Mouse (Mus musculus) cerebellum, postnatal 14 days (tissue): ENCODE data around the gene Nanos1.

Experiments
- DNase-seq, 2 experiments: peaks; one replicate each; pipeline ENCODE4 v3.0.0; 2021; ENCODE audit warnings: mixed read lengths in 2 of 2

The Nanos1 gene

GRCm38 (mm10) chr19:60789452-60789851 is 33.7 kb downstream of the Nanos1 start:
- DNase-seq, result no peak

GRCm38 (mm10) chr19:60789919-60790506 is 34.2 kb downstream of the Nanos1 start:
- peak; percentile 66 to 79 for DNase-seq

DNA sequence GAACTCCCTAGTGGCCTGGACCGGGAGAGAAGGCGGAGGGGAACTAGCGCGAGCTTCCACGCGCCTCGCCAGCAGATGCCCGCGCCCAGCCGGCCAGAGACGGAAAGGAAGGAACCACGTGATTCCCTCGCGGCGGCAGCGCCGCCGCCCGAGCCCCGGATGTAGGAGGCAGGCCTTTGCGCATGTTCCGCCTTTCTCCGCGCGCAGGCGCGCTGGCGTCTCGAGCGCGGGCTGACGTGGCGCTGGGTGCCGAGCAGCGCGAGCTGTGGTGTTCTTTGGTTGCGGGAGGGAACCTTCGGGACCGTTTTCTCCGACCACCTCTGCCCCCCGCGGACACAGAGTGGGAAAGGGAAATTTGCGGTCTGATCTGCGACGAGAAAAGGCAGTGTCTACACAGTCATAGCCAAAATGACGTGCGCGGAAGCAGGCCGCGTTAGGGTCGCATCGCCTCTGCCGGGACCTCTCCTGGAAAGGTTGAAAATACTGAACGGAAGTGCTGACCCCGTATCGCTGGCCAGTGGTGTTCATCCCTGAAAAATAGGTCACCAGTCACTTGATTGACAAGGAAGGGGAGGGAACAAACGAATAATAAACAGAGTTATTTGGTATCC is 34.9 kb downstream of the Nanos1 start, which contains the start of gene Eif3a:
TSS of gene Eif3a (minus strand) at position 108 of the 611 bp plus-strand sequence.
- DNase-seq, result peak; percentile 96 to 98

DNA sequence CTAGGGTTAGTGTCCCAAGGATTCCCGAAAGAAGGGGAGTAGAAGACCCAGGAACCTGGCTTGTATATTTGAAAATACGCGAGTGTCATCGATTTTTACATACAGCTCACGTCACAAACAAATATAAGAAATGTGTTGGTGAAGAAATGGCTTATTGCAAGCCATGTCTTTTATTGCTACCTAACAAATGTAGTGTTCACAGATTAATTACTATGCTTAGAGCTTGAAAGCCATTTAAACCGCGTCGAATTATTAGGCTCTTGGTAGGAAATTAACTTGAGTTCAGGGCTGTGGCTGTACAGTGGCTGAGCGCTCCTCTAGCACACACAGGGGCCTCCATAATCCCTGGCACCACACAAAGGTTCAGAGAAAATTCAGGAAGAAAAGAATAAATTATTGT is 35.4 kb downstream of the Nanos1 start:
- peak in 1 of 2 experiments; percentile 15 for DNase-seq

- DNase-seq, result no peak
Measured at GRCm38 (mm10) chr19:60793170-60793707, 37.5 kb downstream of the Nanos1 start.

GRCm38 (mm10) chr19:60795244-60795643 is 39.5 kb downstream of the Nanos1 start:
- no peak for DNase-seq

- no peak for DNase-seq
Measured at GRCm38 (mm10) chr19:60797415-60797814, 41.6 kb downstream of the Nanos1 start.

DNA sequence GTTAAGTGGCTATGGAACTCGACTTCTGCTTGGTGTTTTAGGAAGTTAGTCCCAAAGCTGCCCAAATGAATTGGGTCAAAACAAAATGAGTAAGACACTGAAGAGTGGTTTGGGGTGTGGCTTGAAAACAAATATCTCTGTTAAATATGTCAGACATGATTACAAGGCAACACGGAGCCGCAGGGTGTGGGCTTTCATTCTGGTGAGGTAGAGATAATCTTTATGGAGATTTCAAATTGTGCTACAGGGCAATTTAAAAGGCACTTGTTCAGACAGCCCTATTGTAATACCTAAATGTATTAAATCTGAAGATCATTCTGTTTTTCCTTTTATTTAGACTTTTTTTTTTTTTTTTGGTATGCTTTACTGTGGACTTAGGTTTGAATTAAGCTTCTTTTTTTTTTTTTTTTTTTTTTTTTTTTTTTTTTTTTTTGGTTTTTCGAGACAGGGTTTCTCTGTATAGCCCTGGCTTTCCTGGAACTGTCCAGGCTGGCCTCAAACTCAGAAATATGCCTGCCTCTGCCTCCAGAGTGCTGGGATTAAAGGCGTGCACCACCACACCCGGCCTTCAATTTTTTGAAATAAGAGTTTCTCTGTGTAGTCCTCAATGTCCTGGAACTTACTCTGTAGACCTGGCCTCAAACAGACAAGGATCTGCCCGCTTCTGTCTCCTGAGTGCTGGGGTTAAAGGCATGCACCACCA is 44.2 kb downstream of the Nanos1 start:
- no peak for DNase-seq

GRCm38 (mm10) chr19:60804903-60805302 is 49.1 kb downstream of the Nanos1 start:
- DNase-seq, result no peak
